Mouse (Mus musculus): ENCODE measurements around the gene Cttnbp2nl.

Cttnbp2nl gene

DNA sequence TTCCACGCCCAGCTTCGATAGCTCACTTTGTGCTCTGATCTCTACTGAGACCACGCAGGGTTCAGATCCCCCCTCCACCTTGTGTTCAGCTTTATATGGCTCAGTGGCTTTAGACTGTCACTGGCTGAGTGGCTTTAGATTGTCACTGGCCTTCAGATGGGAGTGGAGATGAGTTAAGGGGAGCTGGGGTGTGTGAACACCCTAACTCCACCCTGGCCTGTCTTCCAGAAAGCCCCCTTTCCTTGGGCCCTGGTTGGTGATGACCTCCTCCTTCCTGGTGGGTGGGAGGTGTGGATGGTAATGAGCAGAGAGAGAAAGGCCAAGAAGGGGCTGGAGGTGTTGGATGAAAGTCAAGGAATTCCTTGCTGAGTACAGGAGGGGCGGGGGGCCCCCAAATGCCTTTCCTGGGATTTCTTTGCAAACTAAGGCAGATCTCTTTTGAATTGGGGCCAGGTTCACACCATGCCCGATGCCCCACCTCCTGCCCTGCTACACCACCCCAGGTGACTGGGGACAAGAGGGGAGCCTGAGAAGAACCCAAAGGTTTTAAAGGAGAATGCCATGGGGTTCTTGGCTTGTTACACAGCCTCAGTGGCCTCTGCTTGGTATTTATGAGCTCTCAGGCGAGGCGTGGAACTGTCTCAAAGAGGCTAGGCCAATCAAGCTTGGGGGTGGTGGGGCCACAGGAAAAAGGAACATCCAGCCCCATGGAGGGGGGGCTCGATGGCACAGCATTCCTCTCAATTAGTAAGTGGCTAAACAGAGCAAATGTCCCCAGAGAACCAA lies 87.7 kb downstream of the Cttnbp2nl start:
- no peak for DNase-seq (ENCODE audit: low spot score in 2 of 2)

DNA sequence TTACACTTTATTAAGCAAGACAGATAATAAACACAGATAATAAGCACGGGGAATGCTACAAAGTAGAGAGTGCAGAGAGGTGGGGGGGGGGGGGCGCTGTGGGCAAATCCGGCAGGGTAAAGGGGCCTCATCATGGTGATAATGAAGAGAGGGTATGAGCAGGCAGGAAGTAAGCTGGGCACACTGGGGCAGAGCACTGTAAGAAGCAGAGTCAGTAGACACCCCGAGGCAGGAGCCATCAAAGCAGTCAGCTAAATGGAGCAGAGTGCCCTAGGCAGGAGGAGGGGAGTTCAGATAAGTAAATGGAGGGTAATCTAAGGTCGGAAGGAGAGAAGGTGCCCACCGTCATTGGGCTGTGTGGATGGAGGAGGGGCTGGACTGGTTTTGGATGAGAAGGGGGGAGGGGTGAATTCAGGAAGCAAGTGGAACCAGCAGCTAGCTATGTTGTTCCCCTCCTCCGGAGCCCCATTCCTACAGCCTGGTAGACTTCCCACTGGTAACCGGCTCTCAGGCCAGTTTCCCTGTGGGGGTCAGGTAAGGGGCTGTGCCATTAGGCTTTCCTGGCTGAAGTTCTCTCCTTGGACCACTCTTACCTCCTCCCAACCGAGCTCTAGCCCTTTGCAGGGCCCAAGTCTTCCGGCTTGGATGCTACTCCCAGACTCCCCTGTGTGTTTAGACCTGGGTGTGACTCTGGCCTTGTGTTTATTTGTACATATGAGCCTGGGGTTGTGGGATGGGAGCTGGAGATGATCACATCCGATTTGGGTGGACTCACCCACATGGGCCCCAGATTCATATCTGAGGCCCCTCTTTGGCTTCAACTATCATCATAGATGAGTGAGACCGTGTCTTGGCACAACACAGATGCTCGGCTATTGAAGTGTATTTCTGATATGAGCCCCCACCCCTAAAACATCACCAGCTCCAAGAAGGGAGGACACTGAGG lies 89.3 kb downstream of the Cttnbp2nl start:
- DNase-seq (ENCODE audit: low spot score in 2 of 2) = no peak

DNA sequence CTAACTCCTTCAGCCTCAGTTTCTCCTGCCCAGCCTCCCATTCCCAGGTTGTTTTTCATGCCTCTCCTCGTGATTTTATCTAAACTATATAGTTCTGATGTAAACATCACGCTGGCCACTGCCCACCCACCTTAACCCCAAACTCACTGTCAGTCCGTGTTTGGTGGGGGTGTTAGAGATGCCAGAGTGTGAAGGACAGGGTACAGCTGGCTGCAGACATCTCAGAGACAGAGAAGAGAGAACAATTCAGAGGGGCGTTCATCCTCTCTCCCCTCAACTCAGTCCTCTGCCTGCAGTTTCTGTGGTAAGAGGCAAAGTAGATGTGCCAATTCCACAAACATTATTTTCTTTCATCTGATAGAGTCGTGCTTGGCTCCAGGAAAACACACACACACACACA lies 90.1 kb downstream of the Cttnbp2nl start:
- DNase-seq (ENCODE audit: low spot score in 2 of 2) = no peak

DNA sequence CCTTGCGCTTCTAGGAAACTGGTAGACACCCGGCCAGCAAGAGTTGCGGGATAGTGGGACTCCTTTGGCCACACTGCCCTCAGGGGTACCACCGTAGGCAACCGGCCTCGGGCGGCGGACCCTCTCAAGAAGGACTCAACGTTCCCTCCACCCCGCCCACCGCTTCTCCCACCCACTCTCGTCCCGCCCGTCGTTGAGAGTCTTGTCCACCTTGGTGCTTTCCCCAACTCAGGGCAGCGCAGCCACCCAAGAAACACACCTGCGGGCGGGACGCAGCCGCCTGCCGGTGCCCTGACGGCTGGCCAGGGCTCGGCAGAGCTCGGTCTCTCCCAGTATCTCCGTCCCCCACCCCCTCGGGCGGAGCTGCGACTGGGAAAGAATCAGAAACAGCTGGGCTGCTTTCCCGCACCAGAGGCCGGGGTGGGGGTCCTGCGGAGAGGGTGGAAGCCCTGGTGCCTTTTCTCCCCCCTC lies 90.8 kb downstream of the Cttnbp2nl start:
- DNase-seq (ENCODE audit: low spot score in 2 of 2) = no peak

DNA sequence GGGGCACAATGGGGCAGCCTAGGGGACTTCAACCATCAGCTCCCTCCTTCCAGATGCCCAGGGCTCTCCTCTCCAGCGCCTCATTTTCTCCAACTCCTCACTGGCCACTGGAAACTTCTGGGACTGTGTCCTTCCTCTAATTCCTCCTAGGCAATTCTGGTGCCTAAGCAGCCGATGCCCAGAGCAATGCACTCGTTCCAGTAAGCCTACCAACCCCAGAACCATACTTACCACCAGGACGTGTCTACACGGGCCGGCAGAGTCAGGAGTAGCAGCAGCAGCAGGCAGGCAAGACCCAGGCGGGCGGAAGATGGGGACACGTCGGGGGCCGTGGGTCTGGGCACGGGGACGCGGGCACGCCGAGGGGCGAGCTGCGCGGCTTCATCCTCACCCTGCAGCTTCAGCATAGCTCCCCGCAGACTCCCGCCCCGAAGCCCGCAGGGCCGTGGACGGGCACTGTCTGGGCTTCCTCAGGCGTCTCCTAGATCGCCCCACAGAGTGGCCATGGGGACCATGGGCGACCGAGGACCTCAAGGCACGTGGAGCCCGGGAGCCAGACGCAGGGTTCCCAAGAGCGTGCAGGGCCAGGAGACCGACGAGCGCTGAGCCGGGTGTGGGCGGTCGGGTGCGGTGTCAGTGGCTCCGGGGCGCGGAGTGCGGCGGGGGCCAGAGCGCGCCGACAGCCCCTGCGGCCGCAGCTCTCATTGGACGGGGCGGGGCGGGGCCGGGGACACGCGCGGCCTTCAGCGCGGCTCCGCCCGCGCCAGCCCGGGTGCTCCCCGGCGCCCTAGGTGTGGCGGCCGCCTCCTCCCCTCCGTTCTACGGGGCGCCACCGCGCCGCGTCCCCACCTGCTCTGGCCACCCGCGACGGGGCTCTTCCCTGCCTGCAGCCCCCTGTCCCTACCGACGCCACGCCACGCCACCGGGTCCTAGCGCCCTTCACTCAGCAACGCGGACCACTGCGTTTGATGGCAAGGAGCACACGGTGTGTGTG lies 91.6 kb downstream of the Cttnbp2nl start, which contains the start of gene Wnt2b:
TSS of gene Wnt2b (minus strand) at position 856 of the 994 bp plus-strand sequence.
- no peak for DNase-seq (ENCODE audit: low spot score in 2 of 2)

DNA sequence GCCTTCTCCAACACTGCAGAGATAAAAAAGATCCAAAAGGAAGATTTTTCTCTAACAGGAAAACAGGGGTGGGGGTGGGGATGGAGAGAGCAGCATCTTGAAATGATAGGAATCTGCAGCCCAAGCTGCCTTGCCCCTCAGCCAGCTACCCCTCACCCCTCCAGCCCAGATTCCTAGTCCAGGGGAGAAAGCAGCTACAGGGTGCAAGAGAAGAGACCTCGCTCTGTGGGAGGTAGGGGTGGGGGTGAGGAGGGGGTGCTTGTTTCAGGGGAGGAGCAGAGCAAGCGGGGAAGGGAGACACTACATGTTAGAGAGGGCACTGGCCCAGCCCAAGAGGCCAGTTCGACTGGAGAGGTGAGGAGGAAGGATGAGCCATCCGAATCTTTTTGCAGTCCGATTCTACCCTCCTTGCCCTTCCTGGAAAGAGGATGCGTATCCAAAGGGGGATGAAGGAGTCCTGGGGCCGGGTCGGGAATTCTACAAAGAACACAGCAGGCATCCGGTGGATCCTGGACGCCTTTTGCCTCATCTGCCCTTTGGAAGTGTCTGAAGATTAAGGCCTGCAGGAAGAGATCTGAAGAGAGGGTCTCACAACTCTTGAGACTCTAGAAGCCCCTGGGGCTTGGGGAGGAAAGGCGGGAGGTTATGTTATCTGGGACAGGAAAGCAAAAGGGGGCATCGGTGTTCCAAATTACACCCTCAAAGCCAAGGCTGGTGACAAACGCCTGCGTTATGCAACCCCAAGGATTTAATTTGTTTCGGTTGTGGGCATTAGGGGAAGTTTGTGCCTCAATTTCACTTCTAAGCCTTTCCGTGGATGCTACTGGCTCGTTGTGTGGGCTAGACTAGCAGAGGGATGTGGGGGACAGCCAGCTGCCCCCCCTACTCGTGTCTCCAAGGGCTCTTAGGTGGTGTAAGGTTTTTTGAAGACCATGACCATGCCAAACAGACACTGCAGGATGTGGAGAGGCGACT lies 92.6 kb downstream of the Cttnbp2nl start:
- DNase-seq (ENCODE audit: low spot score in 2 of 2) = no peak

DNA sequence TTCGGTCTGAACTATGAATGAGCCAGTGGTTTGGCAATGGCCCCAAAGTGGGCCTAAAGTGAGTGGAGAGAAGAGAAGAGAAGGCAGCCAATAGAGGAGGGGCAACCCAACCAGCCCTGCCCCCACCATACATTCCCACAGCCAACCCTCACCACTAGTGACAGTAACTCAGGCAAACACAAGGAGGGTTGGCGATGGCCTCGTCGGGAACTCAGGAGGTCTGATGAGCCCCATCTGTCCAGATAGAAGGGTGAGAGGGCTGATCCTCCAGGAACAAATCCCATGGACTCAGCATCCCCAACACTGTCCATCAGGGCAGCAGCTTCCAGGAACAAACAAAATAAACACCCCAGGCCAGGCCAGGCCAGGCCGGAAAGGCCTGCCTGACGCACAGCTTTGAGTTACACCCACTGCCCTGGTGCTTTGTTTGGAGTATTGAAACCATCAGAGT lies 96.8 kb downstream of the Cttnbp2nl start:
- DNase-seq (ENCODE audit: low spot score in 2 of 2) = no peak

DNA sequence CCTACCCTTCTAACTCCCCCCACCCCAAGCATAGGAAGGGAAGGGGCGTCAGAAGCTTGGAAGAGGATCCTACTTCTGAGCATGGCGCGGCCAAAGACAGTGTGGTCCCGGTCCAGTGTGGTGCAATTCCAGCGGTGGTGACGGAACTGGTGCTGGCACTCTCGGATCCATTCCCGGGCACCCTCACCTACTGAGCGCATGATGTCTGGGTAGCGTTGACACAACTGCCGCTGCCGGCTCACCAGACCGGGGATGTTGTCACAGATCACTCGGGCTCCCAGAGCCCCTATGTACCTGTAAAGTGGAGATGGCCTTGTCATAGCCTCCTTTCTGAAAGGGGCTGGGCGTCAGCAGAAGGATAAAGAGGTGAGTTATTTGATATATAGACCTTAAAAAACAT lies 98.4 kb downstream of the Cttnbp2nl start:
- DNase-seq (ENCODE audit: low spot score in 2 of 2) = no peak

DNA sequence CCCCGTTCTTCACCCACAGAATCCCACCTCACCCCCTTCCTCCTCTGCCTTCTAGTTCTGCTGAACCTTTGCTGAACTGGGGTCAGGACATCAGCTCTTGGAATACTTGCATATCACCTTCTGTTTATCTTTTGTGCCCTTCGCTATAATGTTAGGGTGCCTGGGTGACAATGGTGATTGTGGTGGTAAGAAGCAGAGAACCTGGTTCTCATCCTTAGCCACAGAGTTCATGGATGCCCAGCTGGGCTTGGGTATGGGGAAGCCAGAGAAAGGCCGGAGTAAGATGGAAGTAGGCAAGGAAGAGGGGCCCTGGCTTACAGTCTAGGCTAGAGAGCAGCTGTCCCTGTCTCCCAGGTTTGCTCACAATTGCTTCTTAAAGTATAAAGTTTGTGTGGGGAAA lies 98.8 kb downstream of the Cttnbp2nl start:
- no peak for DNase-seq (ENCODE audit: low spot score in 2 of 2)

DNA sequence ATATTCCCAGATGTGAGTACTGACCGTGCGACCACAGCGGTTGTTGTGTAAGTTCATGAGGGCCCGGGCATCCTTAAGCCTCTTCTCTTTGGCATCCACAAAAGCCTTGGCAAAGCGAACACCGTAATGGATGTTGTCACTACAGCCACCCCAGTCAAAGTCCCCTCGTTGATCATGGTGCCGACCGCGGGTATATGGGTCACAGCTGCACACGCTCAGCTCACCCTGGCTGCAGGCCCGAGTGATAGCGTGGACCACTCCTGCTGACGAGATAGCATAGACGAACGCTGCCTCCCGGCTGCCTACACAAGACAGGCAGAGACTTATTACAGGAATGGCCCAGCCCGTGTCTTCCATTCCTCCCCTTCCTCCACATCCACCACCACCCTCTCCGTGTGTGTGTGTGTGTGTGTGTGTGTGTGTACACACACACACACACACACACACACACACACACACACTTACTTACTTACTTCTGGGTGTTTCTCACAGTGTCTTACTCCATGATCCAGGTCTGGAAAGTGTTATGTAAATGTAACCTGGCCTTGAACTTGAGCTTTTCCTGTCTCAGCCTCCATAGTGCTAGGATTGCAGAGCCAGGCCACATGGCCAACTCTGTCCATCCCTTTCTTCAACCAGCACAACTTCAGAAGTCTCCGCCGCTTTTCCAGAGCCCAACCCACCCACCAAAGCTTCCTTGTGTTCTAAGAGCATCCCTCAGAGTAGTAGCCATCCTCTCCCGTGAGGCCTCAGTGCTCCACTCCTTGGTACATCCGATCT lies 99.9 kb downstream of the Cttnbp2nl start:
- DNase-seq (ENCODE audit: low spot score in 2 of 2) = no peak
